Mouse (Mus musculus) small intestine, adult 2 months (tissue): ENCODE results near the gene Fam102a. TPM values are rescaled to one million over a fixed set of nuclear protein-coding genes. Genes with fewer than 3 reads are reported as not detected.

Experiments
- H3K27ac ChIP-seq: fragments of 200-500 bp; 2 replicates; pipeline ENCODE4 v1.5.1; 2012; ENCODE audit warnings: low read depth, low read length, control low read depth, inconsistent platforms; ENCODE audit not compliant: insufficient read depth
- H3K27me3 ChIP-seq: fragments of 200-500 bp; 2 replicates; pipeline ENCODE4 v1.6.1; 2012; ENCODE audit warnings: mild to moderate bottlenecking, moderate library complexity, low read length, inconsistent platforms; ENCODE audit not compliant: control insufficient read depth, insufficient read depth
- H3K36me3 ChIP-seq: fragments of 200-500 bp; 2 replicates; pipeline ENCODE4 v1.6.1; 2012; ENCODE audit warnings: mild to moderate bottlenecking, low read length, control low read depth, inconsistent platforms; ENCODE audit not compliant: control insufficient read depth, insufficient read depth
- H3K4me1 ChIP-seq: fragments of 200-500 bp; 2 replicates; pipeline ENCODE4 v1.6.1; 2012; ENCODE audit warnings: low read length, inconsistent platforms, mixed read lengths; ENCODE audit not compliant: control insufficient read depth, insufficient read depth, insufficient read length
- H3K4me3 ChIP-seq: fragments of 200-500 bp; 2 replicates; pipeline ENCODE4 v1.5.1; 2012; ENCODE audit warnings: low read depth, mild to moderate bottlenecking, control low read depth, inconsistent platforms, low read length, moderate library complexity
- CTCF ChIP-seq: fragments of 200-500 bp; IDR thresholded peaks from 2 replicates; pipeline ENCODE4 v1.5.1; 2012; ENCODE audit warnings: low read depth, mild to moderate bottlenecking, control low read depth, inconsistent platforms, low read length, moderate library complexity, mixed read lengths; ENCODE audit not compliant: insufficient replicate concordance, insufficient read length; ENCODE audit errors: extremely low read depth
- POLR2A ChIP-seq: fragments of 200-500 bp; IDR thresholded peaks from 2 replicates; pipeline ENCODE4 v1.6.1; 2012; ENCODE audit warnings: low read depth, mild to moderate bottlenecking, control low read depth, inconsistent platforms, low read length, moderate library complexity
- whole genome bisulfite sequencing: fragments of 180-500 bp; shearing (Covaris S2); methylation state at CpG from one replicate; pipeline ENCODE4 v1.1.7; 2018; 5-methylcytosine and 5-hydroxymethylcytosine counted together
- polyA plus RNA-seq: library from polyadenylated mRNA; depleted of rRNA; stranded (reverse); fragments of >200 nt; gene quantifications from 2 replicates; pipeline ENCODE4 v1.2.3, GENCODE M21; 2012; rRNA removed

Gene Fam102a
- polyA plus RNA-seq, 1 experiment: 96.2 TPM

DNA sequence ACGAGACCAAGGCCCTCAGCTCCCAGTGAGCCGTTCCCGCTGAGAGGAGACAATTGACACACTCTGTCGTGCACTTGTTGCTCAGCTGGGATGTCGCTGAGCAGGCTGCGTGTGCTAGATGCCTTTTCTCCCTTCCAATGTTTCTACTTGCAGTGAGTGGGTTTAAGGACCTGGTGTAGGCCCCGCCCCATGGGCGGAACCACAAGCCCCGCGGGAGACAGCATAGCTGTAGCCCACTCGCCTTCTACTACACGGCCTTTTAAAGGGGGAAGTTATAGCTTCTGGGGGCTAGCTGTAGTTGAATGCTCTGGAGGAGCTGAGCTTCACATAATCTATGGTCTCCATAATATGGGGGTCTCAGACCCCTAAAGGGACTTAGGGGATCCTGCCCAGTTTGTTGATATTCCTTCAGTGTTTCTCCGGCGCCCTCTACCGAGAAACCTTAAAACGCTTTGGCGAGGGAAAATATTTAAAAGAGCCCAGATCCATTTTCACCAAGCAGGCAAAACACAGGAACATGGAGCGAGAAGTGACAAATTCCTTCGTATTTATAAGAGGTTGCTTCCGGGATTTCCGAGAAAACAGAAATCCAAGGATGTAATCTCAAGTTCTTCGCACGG, 75.6 kb downstream of the Fam102a start:
- Histone ChIP-seq H3K4me3 (peak overlapping the region; percentile 11), H3K27me3 (peaks cover 16% of the 10 kb centered on the region), H3K36me3 (no peaks in the 10 kb centered on the region), H3K27ac (no peak overlapping the region), H3K4me1 (peaks cover 8% of the 10 kb centered on the region)
- TF ChIP-seq POLR2A (no peak), CTCF (peak; percentile 29; the same call in 1 of the 2 replicates)
- WGBS: 12% methylated on average over 23 of the region's 23 CpGs

DNA sequence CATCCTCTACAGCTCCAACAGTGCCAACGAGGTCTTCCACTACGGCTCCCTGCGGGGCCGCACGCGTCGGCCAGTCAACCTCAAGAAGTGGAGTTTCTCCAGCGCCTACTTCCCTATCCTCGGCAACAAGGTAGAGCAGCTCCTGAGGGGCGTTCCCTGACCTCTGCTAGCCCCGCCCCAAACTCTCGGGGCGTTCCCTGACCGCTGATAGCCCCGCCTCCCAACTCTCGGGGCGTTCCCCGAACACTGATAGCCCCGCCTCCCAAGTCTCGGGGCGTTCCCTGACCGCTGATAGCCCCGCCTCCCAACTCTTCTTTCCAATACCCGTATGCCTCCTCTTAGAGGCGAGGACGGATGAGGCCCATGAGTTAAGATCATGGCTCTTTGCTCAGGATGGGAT, 77.1 kb downstream of the Fam102a start:
- 77% methylated on average over 26 of the region's 26 CpGs for WGBS
- H3K27me3 ChIP-seq: peaks cover 9% of the 10 kb centered on the region
- no peaks in the 10 kb centered on the region for H3K36me3 ChIP-seq
- no peak overlapping the region for H3K4me3 ChIP-seq
- H3K27ac ChIP-seq: no peak overlapping the region
- H3K4me1 ChIP-seq: peaks cover 5% of the 10 kb centered on the region
- TF ChIP-seq POLR2A (no peak), CTCF (no peak)

DNA sequence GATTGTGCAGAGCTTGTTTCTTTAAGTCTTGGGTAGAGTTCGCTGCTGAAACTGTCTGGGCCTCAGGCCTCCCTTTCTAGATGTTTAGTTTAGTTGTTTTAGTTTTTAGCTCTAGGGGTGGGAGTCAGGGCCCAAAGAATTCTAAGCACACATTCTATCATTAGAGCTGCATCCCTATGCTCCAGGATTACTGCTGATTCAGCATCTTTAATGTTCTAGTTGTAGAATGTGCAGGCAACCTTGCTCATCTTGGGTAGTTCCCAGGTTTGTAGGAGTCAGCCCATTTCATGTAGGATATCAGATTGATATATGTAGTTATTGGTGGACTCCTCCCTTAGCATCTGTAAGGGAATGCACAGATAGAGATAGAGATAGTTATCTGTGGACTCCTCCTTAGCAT, 82.0 kb downstream of the Fam102a start:
- H3K27me3 ChIP-seq: no peaks in the 10 kb centered on the region
- H3K4me3 ChIP-seq: no peak overlapping the region
- TF ChIP-seq POLR2A: no peak
- WGBS: 94% methylated on average over 1 of the region's 1 CpGs
- no peak overlapping the region for H3K27ac ChIP-seq
- H3K4me1 ChIP-seq: peaks cover 3% of the 10 kb centered on the region; the same call in 1 of the 2 replicates
- no peaks in the 10 kb centered on the region for H3K36me3 ChIP-seq

DNA sequence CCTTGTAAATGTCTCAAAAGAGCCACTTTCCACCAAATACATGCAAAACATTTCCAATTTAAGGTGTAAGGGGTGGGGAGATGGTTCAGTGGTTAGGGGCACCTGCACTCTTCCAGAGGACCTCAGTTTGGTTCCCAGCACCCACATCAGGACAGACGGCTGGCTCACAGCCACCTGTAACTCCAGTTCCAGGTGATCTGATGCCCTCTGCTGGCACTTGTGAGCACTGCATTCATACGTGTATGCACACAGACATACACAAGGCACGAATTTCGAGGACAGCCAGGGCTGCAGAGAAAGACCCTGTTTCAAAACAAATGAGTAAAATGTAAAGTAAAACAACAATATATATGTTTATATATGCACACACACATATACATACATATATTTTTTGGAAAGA, 82.5 kb downstream of the Fam102a start:
- Histone ChIP-seq H3K27me3 (no peaks in the 10 kb centered on the region), H3K4me3 (no peak overlapping the region), H3K4me1 (peaks cover 3% of the 10 kb centered on the region; the same call in 1 of the 2 replicates), H3K27ac (no peak overlapping the region), H3K36me3 (no peaks in the 10 kb centered on the region)
- WGBS: 96% methylated on average over 4 of the region's 4 CpGs
- no peak for TF ChIP-seq POLR2A
- peak; percentile 31; the same call in 1 of the 2 replicates for TF ChIP-seq CTCF

DNA sequence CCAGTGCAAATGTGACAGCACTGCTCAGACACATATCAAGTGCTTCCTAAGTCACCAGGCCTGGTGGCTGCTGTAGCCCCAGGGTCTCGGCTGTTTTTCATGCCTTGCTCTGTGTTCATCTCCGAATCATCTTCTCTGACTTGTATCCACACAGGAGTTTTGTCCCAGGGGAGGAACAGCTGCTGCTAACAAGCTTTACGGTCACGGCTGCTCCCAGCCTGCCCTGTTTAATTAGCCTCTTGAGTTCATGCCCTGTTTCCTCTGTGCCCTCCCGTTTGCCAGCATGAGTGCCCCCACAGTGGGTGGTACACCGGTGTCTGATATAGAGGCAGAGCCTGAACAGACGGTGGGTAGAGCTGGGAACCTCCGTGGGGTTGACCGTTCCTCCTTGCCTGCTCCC, 82.9 kb downstream of the Fam102a start:
- Histone ChIP-seq H3K4me3 (no peak overlapping the region), H3K27ac (no peak overlapping the region), H3K4me1 (peaks cover 3% of the 10 kb centered on the region; the same call in 1 of the 2 replicates), H3K27me3 (no peaks in the 10 kb centered on the region), H3K36me3 (no peaks in the 10 kb centered on the region)
- 83% methylated on average over 9 of the region's 9 CpGs for WGBS
- no peak for TF ChIP-seq POLR2A
- no peak for TF ChIP-seq CTCF

Other genes starting within 250 kb of the Fam102a start
- 21.7 and 37.4 TPM in 2 replicates for gene Golga2, start 247.9 kb upstream of the Fam102a start, polyA plus RNA-seq
- 44.8 and 65.3 TPM in 2 replicates for gene Swi5, start 247.3 kb upstream of the Fam102a start, polyA plus RNA-seq
- gene Ciz1, start 183.0 kb upstream of the Fam102a start, polyA plus RNA-seq: 121 and 275 TPM in 2 replicates
- gene Dnm1, start 182.0 kb upstream of the Fam102a start, polyA plus RNA-seq: 248 and 480 TPM in 2 replicates
- 117 and 134 TPM in 2 replicates for gene 1110008P14Rik, start 153.4 kb upstream of the Fam102a start, polyA plus RNA-seq
- 5.5 and 5.8 TPM in 2 replicates for gene Lcn2, start 147.1 kb upstream of the Fam102a start, polyA plus RNA-seq
- 22.3 and 32.6 TPM in 2 replicates for gene Ptges2, start 139.4 kb upstream of the Fam102a start, polyA plus RNA-seq
- gene Naif1, start 84.9 kb upstream of the Fam102a start, polyA plus RNA-seq: 2.4 and 4.4 TPM in 2 replicates
- gene Slc25a25, start 83.9 kb upstream of the Fam102a start, polyA plus RNA-seq: 12.5 and 27.0 TPM in 2 replicates
- 49.3 and 87.5 TPM in 2 replicates for gene Dpm2, start 35.5 kb downstream of the Fam102a start, polyA plus RNA-seq
- 0.15 and 0.25 TPM in 2 replicates for gene Pip5kl1, start 39.5 kb downstream of the Fam102a start, polyA plus RNA-seq
- gene 9430097D07Rik, start 40.4 kb downstream of the Fam102a start, polyA plus RNA-seq: not detected in 2 replicates
- 9.1 and 9.6 TPM in 2 replicates for gene St6galnac4, start 51.8 kb downstream of the Fam102a start, polyA plus RNA-seq
- 12.5 and 18.2 TPM in 2 replicates for gene St6galnac6, start 64.4 kb downstream of the Fam102a start, polyA plus RNA-seq
- gene Ak1, start 86.4 kb downstream of the Fam102a start, polyA plus RNA-seq: 3.4 and 3.7 TPM in 2 replicates
- 36.8 and 54.4 TPM in 2 replicates for gene Eng, start 111.3 kb downstream of the Fam102a start, polyA plus RNA-seq
- 25.6 and 26.0 TPM in 2 replicates for gene Fpgs, start 168.8 kb downstream of the Fam102a start, polyA plus RNA-seq
- 41.9 and 89.9 TPM in 2 replicates for gene Cdk9, start 177.7 kb downstream of the Fam102a start, polyA plus RNA-seq
- 10.9 and 25.3 TPM in 2 replicates for gene Sh2d3c, start 185.7 kb downstream of the Fam102a start, polyA plus RNA-seq
- not detected in 2 replicates for gene 6330409D20Rik, start 205.7 kb downstream of the Fam102a start, polyA plus RNA-seq
- 86.2 and 133 TPM in 2 replicates for gene Tor2a, start 221.9 kb downstream of the Fam102a start, polyA plus RNA-seq
- 1.0 and 2.3 TPM in 2 replicates for gene Ttc16, start 240.3 kb downstream of the Fam102a start, polyA plus RNA-seq
- gene Ptrh1, start 240.5 kb downstream of the Fam102a start, polyA plus RNA-seq: 28.4 and 65.8 TPM in 2 replicates
- 0.06 TPM in 1 of 2 replicates, not detected in the other for gene Cfap157, start 249.1 kb downstream of the Fam102a start, polyA plus RNA-seq